Mouse (Mus musculus) duodenum, adult 2 months (tissue): ENCODE data around the gene Ntn4. TPM values are rescaled to one million over a fixed set of nuclear protein-coding genes. Genes with fewer than 3 reads are reported as not detected.

Experiments
- polyA plus RNA-seq: library from polyadenylated mRNA; depleted of rRNA; stranded (reverse); fragments of >200 nt; gene quantifications from 2 replicates; pipeline ENCODE4 v1.2.3, GENCODE M21; 2012; ENCODE audit warnings: low replicate concordance; rRNA removed

Gene Ntn4
- 4.4 and 4.9 TPM in 2 replicates for polyA plus RNA-seq

DNA sequence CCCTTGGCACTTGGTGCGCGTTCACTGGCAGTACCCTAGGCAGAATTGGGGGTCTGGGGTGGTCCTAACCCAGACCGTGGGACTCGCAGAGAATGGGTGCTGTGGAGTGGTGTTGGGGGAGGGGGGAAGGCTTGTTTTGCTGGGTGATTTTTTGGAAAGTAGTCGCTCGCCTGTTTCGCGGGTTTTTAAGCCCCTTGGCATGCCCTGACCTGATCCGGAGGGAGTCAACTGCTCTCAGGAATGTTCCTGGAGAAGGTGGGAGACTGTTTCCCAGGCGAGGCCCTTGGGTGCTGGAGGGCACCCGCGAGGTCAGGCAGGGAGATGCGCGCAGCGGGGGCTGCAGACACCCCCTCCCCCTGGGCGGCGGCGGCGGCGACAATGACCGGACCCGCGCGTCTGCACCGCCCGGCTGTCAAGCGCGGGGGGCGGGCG, at the start of gene Ntn4:
Gene Ntn4 (plus strand): TSS at position 161 of the 432 bp plus-strand sequence.

Other genes with a start within 250 kb of the Ntn4 start
- gene Lta4h, start 187.3 kb upstream of the Ntn4 start, polyA plus RNA-seq, result 246 and 257 TPM in 2 replicates
- 0.33 and 0.45 TPM in 2 replicates for gene Hal, start 151.9 kb upstream of the Ntn4 start, polyA plus RNA-seq
- gene Amdhd1, start 100.6 kb upstream of the Ntn4 start, polyA plus RNA-seq, result 0.08 TPM in 1 of 2 replicates, not detected in the other
- gene Ccdc38, start 100.0 kb upstream of the Ntn4 start, polyA plus RNA-seq, result not detected in 2 replicates
- gene Snrpf, start 51.0 kb upstream of the Ntn4 start, polyA plus RNA-seq, result 11.7 and 24.4 TPM in 2 replicates
- gene Usp44, start 190.9 kb downstream of the Ntn4 start, polyA plus RNA-seq, result 0.04 TPM in 1 of 2 replicates, not detected in the other